Mouse (Mus musculus): ENCODE measurements around the gene Paqr8.

DNA sequence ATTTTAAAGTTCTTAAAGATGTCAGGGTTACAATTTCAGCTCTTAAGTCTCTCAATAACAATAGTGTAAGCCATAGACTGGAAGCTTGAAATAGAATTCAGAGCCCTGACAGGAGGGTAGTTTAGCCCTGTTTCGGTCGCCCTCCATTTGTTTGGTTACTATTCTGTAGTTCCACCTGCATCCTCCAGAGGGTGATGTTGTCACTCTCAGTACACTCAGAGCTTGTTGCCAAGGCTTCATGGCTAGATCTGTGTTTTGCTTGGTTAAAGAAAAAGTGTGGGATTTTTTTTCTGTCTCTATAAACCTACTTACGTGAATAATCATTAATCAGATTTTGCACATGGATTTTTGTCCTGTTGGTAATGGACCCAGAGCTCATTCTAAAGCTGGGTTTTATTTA, 48.6 kb downstream of the Paqr8 start:
- TF ChIP-seq POLR2A (IDR thresholded peaks at IDR 0.05; ENCODE audit: low read depth, low read length) (no peak), CTCF (IDR thresholded peaks at IDR 0.05; ENCODE audit: extremely low read depth, insufficient read length, insufficient replicate concordance, low read depth, low read length) (no peak)
